Mouse (Mus musculus) lung, adult 18-20 months (tissue): ENCODE measurements around the gene Sort1.
A peak's percentile ranks its signal among the peaks of the same experiment; 100 is the strongest.

Experiments used
- DNase-seq, 2 experiments: peaks; one replicate each; pipeline ENCODE4 v3.0.0; 2022; ENCODE audit warnings: mixed read lengths in 2 of 2

Sort1 gene

DNA sequence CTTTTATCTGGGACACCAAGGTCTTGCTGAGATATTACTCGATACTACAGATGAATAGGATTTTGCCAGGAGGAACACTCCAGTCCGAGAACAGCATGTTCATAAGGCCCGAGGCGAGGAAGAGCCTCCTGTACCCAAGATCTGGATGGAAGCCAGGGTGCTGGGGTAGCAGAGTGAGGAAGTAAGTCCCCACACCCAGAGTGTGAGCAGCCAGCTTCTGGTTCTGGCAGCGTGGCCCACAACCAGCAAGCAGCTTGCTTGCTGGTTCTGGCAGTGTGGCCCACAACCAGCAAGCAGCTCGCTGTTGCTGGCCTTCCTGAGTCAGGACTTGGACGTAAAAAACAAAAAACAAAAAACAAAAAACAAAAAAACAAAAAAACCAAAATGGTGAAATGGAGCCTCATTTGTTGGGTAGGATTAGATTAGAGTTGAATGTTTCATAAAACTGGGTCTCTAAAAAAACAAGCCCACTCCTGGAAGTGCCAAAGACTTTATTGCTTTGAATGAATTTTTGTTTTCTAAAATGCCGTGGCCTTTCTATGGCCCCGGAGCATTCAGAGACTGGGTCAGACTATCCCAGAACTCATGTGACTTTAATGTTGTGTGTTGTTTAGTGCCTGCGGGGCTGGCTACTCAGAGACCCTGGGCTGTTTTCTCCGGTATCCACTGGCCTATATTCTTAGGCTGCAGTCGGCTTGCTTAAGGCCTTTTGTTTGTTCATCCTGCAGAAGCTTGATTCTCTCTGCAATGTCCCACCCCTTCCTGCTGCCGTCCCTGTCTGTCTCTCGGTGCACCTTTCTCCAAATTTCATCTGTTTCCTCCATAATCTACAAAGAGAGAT, 11.7 kb downstream of the Sort1 start:
- peak; percentile 81 to 87 for DNase-seq

DNA sequence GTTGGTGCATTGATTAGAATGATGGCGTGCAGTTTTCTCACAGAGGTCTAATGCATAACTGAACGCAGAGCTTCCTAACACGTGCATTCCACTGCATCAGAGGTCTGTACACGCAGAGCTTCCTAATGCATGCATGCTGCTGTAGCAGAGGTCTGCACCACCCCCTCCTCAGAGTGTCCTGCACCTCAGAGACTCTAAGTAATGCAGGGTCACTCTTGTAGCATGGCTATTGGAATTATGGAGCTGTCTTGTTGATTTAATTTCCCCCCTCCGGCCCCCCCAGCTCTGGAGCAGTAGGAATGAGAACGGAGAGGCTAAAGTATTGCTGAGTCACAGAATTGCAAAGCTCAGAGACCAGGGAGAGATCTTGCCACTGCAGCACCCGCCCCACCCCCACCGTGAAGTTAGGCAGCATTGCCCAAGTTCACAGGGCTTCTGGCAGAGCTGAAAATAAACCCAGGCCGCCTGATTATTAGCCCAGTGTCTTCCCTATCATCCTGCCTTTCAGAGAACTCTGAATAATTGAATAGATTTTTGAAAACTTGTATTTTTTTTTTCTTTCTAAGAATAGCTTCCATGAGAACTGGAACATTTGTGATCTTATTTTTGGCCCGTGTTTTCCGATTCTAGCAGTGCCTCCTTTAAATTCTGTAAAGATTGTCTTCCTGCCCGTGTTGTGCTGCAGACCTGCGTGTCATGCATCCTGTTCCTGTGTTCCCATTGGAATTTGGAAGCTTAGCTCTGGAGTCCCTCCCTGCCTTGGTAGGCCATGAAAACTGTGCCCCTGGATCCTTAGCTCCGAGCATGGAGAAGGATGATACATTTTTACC, 12.6 kb downstream of the Sort1 start:
- DNase-seq = peak; percentile 70 to 82

DNA sequence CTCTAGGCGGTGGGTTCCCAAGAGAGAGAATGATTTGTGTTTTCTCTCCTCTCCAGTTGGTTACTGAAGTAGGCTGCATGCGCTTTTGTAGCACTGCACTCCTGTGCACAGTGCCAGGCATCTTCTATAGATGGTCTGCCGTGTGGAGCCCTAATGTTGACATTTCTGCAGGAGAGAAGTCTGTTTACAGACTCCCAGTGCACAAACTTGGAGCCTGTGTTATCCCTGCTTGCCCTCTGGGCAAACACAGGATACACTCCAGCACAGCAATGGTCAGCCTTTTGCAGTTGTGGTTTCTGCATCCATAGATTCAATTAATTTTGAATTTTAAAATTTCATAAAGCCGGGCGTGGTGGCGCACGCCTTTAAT, 13.2 kb downstream of the Sort1 start:
- DNase-seq = no peak

DNA sequence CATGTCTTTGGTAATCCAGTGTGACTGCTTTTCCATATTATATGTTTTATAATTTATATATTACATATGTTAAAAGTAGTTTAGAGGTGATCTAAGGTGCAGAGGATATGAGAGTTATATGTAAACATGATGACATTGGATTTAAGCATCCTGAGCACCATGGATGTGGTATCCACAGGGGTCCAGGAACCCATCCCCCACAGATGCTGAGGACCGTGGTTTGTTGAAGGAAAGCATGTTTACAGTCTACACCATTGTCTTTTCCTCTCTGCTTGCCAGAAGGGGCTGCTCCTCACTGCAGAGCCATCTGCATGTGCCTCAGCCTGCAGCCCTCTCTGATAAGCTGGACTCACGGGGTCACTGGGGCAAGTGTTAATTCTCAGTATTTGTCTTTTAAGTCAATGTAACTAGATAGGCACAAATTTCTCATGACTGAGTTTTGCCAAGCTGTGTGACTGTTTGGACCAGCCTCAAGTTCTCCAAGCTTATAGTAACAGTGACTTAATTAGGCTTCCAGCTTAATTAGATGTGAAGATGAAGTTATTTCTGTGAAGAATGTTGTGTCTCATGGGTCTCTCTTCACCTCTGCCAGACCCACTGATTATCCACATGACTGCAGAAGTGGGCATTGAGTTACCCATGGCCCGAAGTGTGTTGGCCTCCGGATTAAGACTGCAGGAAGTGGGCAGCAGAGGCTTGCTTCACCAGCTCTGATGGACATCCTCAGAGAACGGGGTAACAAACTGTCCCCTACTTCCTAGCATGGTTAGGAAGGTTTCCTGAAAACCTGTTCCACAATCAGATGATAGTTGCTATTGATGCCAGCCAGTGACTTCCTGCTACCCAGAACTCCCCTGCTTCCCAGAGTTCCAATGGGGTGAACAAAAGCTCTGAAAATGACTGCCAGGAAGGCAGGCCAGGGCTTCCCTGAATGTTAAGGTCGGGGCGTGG, 14.0 kb downstream of the Sort1 start:
- no peak for DNase-seq

DNA sequence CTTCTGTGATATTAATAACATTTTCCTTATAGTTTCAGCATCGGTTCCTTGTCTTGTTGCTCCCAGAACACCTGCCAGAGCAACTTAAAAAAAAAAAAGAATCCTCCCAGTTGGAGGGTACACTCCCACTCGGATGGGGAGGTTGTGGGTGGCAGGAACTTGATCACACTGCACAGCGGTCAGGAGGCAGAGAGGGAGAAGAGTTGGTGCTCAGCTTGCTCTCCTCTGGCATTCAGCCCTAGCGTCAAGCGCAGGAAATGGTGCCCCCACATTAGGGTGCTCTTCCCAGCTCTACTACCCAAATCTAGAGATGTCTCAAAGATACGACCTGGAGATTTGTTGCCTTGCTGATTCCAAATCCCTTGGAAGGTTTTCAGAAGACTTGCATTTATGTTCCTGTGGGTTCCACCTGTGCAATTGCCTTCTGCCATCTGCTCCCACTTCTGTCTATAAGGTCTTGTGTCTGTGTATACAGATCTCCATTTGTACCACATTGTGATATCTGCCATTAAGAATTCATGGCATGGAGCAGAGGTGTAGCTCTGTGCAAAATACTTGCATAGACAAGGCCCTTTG, 16.7 kb downstream of the Sort1 start:
- no peak for DNase-seq

DNA sequence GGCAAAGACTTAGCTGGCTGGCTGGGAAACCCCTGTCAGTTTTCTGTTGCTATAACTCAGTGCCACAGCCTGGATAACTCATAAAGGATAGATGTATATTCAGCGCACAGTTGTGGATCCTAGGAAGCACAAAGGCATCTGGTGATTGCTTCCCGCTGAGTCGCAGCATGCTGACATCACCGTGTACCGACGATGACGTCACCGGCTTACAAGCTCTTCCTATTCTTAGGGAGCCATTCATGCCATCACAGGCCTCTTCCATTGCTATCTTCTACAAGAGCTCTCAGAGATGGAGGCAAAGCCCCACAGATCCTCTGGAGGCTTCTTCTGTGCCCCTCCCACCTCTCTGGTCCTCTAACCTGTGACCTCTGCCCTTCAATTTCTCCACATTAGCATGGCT, 19.8 kb downstream of the Sort1 start:
- DNase-seq = no peak

DNA sequence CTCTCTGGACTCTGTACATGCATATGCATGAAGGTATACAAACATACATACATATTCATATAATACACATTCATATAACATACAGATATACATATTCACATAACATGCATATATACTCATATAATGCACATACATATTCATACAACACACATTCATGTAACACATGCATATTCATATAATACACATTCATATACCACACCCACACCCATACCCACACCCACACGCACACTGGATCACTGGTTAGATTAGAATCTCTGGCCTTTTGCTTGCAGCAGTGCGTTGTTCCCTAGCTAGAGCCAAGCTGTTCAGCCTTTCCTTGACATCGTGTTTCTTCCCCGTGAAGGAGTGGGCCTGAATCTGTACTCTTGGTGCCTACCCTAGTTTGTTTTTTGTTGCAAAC, 20.9 kb downstream of the Sort1 start:
- DNase-seq = no peak

DNA sequence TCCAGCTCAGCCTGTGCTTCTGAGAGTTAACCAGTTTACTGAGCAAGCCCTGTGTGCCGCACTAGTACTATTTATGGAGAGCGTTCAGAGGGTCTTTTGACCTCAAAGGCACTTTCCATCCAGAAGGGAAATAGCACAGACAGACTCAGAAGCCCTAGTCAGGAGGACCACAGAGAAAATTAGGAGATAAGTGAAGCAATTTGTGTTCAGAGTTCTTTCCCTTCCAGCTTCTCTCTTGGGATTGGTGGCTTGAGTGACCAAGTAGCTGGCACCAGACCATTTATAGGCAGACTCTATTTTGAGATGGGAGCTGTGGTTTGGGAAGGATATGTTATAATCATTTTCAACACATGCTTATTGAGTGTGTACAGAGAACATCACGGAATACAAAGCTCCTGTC, 22.5 kb downstream of the Sort1 start:
- no peak for DNase-seq

DNA sequence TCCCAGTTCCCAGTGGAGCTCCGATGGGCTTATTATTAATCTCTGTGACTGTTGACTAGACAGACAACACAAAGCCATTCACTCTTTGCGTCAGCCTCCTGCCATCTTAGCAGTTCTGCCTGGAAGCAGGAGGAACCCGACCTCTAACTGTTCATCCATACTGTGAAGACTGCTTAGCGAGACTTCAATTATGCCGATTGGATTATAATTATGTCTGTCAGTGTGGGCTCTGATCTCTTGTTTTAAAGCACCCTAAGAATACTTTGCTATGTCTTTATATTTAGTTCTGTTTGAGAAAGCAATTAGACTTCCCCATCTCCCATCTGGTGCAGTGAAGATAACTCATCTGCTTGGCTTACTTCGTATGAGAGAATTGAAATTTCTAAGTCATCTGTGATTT, 23.6 kb downstream of the Sort1 start:
- no peak for DNase-seq

DNA sequence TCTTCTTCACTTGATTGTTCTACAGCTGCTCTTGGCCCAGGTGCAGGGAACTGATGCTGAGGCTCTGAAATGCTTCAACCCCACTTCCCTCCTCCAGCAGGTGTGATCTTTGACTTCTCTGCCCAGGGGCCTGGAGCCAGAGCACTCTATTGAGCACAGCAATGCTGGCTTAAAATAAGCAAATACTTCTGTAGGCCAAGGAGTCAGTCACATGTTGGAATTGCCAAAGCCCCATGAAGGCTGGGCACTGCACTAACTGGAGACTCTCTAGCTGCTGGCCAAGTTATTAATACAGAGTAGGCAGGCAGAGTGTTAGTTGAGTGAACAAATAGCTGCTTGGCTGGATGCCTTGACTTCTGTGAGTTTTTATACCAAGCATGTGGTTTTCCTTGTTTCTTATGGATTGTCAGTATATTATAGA, 27.0 kb downstream of the Sort1 start:
- DNase-seq = peak; percentile 73 to 81

DNA sequence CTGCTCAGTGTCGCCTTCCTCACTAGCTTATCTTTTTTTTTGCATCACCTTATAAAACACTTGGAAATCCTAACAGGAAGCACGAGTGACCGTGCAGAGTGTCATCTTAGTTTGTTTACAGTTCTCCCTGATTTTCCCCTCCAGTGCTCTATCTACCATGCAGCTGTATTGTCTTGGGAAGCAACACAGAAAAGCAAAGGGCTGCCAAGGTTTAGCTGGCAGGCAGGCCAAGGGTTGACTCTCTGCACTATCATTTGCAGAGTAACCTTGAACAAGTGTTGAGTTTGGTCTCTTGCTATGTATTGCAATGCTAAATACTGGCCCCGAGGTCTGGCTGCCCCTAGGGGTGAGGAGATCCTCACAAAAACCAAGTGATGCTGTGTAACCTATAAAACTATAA, 27.8 kb downstream of the Sort1 start:
- no peak for DNase-seq

DNA sequence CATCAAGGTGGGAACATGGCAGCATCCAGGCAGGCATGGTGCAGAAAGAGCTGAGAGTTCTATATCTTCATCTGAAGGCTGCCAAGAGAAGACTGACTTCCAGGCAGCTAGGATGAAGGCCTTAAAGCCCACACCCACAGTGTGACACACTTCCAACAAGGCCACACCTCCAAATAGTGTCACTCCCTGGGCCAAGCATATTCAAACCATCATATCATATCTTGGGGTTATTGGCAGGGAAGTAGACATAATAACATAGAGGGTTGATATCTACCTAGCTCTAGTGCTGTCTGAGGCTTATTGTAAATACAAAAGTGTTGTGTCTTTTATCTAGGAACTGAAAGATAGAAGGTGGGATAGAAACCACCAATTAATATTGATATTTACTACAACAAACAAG, 28.5 kb downstream of the Sort1 start:
- DNase-seq = no peak

DNA sequence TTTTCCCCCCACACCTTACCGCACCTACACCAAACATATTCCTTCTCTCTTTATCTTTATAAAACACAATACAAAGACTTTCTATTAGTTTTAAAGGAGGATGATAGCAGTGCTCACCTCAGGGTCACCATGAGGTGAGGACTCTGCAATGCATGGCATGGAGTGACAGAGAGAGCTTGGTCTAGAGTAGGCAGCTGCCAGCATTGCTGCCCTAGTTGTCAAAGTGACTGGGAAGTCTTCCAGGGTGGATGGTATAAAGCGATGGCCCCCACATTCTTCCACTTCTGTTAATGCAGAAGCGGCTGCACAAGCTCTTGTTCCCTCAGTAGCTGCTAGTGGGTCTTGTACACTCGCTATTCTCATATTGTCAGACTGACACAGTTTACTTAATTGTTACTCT, 29.3 kb downstream of the Sort1 start:
- no peak for DNase-seq

DNA sequence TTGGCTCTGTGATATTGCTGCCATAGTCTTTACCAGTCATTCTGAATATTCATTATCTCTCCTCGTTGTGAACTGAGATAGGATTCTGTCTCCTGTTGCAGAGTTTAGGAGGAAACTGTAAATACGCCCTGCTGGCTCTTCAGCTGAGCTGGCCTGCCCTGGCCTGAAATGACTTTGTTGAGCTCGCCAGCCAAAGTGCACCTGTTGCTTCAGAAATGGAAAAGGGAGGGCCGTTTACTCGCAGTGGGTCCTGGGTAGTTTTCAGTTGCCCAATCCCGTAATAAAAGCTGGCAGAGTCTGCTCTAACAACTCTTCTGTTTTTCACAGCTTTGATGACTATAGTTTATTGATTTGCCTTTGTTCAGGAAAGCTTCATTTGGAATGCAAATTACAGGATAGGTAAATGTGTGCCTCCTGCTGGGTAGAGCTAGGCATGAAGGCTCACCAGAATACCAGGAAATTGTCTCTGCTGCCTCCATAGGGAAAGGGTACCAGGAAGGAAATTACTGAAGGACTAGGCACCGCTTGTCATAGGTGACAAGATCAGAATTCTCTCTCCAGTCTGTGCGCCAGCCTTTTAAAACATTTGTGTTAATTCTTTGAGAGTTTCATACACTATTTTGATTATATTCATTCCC, 30.3 kb downstream of the Sort1 start:
- DNase-seq = peak; percentile 43 to 67

DNA sequence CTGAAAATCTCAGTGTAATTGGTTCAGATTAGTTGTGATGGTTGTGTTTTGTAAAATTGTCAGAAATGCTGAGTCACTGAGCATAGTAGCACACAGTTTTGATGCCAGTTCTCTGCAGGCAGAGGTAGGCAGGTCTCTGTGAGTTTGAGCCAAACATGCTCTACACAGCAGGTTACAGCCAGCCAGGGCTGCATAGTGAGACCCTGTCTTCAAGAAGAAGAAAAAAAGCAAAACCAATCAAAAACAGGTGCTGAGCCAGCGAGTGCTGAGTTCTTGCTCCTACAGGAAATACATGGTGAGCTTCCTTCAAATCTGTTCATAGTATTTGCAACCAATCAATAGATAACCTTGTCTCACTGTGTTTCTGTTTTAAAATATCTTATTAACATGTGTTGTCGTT, 34.6 kb downstream of the Sort1 start:
- no peak for DNase-seq

DNA sequence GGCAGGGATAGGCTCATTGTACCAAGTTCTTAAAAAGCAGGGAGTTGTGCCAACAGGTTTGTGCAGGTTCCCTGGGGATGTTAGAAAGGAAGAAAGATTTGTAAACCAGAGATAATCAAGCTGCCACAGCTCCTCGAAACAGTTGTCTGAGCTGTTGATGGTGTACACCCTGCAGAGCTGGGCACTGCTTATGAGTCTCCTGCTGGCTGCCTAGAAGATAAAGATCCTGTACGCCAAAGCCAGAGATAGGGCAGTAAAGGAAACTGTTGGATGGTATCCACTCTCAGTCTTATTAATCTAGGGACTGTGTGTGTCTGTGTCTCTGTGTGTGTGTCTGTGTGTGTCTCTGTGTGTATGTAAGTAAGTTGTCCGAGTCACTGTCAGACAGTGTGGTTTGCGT, 37.8 kb downstream of the Sort1 start:
- DNase-seq = no peak

DNA sequence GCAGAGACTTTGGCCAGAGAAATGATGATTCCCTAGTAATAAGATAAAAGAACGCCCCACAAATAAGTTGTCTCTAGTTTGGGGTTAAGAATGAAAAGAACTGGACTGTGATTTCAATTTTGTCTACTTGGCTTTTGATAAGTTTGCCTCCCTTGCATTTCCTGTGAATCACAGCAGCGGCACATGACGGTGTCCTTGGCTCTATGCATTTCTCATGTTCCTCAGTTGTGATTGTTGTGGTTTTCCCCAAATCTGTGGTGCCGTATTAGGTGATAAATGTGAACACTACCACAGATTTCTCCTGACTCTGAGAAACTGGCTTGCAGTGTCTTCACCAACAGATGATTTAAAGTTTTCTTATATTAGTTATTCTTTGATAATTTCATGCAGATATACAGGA, 38.3 kb downstream of the Sort1 start:
- no peak for DNase-seq

DNA sequence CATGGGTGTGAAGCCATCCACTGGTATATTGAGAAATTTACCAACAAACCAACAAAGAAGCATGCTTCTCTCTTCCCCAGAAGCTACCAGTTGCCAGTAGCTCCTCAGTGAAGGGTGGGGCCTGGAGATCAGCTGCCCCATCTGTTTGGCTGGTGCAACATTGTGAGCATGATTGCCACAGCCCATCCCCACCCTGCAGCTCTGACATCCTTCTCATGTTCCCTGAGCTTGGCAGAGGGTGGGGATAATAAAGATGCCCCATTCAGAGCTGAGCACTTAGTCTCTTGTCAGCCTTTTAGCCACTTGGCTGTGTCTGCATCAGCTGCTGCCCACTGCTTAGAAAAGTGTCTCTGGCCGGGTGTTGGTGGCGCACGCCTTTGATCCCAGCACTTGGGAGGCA, 39.1 kb downstream of the Sort1 start:
- DNase-seq = peak; percentile 42 to 43

DNA sequence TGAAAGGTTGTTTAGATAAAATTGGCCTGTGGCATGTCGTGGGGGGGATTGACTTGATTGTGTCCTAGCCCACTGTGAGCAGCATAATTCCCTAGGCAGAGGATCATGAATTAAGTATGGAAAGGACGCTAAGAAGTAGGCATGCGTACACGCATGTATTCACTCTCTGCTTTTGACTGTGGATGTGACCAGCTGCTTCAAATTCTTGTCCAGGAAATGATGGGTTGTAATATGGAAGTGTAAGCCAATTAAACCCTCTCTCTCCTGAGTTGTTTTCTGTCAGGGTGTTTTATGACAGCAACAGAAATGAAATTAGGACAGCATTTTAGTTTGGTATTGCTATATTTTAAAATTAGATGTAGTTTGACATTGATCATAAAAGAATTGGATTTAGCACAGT, 41.0 kb downstream of the Sort1 start:
- no peak for DNase-seq

DNA sequence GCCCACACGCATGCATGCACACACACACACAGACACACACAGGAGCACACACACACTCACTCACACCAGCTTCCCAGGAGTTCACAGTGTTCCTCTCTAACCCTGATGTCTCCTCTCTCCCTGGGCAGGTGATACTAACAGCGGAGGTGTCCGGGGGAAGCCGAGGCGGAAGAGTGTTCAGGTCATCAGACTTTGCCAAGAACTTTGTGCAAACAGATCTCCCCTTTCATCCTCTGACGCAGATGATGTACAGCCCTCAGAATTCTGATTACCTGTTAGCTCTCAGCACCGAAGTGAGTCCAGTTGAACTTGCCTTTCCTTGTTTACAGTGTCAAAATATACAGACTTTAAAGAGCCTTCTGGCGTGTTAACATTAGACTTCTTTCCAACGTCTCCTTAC, 41.6 kb downstream of the Sort1 start:
- no peak for DNase-seq

DNA sequence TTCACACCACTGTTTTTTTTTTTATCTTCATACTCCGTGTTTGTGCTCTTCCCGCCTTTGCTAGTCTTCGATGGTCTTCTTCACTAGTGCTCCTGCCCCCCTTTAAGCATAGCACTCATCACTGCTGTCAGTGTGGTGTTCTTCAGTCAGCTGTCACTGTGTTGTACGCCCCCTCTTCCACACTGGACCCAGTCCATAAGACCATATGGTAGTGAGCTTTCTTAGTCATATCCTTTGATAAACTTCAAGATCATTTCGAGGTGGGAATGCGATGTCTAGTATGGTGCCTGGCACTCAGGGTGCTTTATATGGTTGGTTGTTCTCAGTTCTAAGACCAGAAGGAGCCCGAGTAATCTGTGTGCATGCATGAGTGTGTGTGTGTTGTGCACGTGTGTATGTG, 43.4 kb downstream of the Sort1 start:
- peak in 1 of 2 experiments; percentile 39 for DNase-seq

DNA sequence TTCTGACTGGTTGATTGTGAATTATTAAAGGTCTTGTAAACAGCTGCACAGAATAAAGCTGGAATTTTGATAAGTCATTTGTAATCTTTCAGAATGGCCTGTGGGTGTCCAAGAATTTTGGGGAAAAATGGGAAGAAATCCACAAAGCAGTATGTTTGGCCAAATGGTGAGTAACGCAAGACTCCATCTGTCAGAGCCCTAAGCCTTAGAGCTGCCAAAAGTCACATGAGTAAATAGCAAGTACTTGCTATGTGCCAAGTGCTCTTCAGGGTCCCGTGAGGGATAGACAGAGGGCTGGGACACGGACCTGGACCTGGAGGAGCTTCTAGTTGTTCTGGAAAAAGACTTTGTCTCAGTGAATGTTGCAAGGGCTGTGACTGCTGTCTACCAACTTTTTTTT, 44.0 kb downstream of the Sort1 start:
- peak; percentile 55 to 72 for DNase-seq
